Mouse (Mus musculus) hindbrain, embryonic 11.5 days (tissue): ENCODE data around the gene Gli1. TPM values are rescaled to one million over a fixed set of nuclear protein-coding genes. Genes with fewer than 3 reads are reported as not detected.

Experiments
- ATAC-seq: fragments of 200-750 bp; cut with Nextera tagmentation; 2 replicates; pipeline ENCODE4 v1.8.0; 2017; ENCODE audit warnings: mild to moderate bottlenecking, moderate TSS enrichment, moderate library complexity; ENCODE audit not compliant: low FRiP score
- DNase-seq: peaks from one replicate; pipeline ENCODE4 v3.0.0-alpha.2; 2015; ENCODE audit warnings: low spot score
- H3K27ac ChIP-seq: fragments of 300-500 bp; sonication (generic); 2 replicates; pipeline ENCODE4 v1.5.1; 2014; ENCODE audit warnings: mild to moderate bottlenecking, low read depth, low read length
- H3K27me3 ChIP-seq: fragments of 300-500 bp; sonication (generic); 2 replicates; pipeline ENCODE4 v1.6.1; 2014; ENCODE audit warnings: mild to moderate bottlenecking, low read length, moderate library complexity, mixed read lengths; ENCODE audit not compliant: control insufficient read depth, insufficient read depth
- H3K36me3 ChIP-seq: fragments of 300-500 bp; sonication (generic); 2 replicates; pipeline ENCODE4 v1.6.1; 2014; ENCODE audit warnings: mild to moderate bottlenecking, low read length, moderate library complexity, mixed read lengths; ENCODE audit not compliant: control insufficient read depth, insufficient read depth
- H3K4me1 ChIP-seq: fragments of 300-500 bp; sonication (generic); replicated peaks from 2 replicates; pipeline ENCODE4 v1.6.1; 2014; ENCODE audit warnings: low read length, mixed read lengths; ENCODE audit not compliant: control insufficient read depth, insufficient read depth
- H3K4me2 ChIP-seq: fragments of 300-500 bp; sonication (generic); replicated peaks from 2 replicates; pipeline ENCODE4 v1.6.1; 2014; ENCODE audit warnings: mild to moderate bottlenecking, low read depth, low read length
- H3K4me3 ChIP-seq: fragments of 300-500 bp; sonication (generic); 2 replicates; pipeline ENCODE4 v1.5.1; 2014; ENCODE audit warnings: low read depth, low read length
- H3K9ac ChIP-seq: fragments of 300-500 bp; sonication (generic); 2 replicates; pipeline ENCODE4 v1.6.1; 2014; ENCODE audit warnings: low read depth, low read length
- H3K9me3 ChIP-seq: fragments of 300-500 bp; sonication (generic); 2 replicates; pipeline ENCODE4 v1.6.1; 2016; ENCODE audit warnings: low read length; ENCODE audit not compliant: control insufficient read depth
- WGBS: fragments of 180-500 bp; shearing (Covaris S2); extraction: QIAGEN DNeasy Blood & Tissue Kit; methylation state at CpG from one replicate; pipeline ENCODE4 v1.1.7; 2014; 5-methylcytosine and 5-hydroxymethylcytosine counted together
- polyA plus RNA-seq: library from polyadenylated mRNA; unstranded; fragments of >200 nt; fragmentation: Nextera tagmentation; extraction: Ambion mirVana; gene quantifications from 2 replicates; pipeline ENCODE4 v1.2.1, GENCODE M21; 2014

Gene Gli1
- 3.0 and 3.2 TPM in 2 replicates for polyA plus RNA-seq

DNA sequence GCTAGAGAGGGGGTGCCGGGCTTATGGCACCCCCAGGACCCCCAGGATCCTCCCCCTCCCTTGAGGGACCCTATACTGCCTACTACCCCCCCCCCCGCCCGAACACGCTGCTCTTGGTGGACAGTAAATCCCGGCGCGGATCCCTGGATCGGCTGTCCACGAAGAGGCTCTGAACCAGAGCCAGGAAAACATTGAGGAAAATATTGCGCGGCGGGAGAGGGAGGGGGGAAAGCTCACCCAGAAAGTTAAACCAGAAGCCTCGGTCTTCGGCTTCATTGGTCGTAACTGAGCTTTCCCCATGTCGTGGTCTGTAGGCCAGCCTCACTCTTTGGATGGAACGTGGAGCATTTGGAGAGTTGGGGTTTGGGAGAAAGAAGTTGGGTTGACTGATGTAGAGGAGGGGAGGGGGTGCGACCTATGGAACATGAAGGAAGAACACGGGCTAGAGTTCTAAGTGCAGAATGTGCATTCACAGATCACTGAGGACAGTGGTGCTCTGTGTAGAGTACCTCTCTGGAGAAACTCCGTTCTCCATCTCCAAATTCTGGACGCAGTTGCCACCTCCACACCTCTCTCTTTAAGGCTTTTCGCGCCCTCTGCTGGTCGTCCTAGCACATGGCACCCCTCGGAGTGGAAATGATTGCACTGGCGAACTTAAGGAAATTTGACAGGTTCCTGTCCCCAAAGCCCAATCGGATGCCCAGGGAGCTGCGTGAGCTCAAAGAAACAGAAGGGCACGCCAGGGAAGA, at the start of gene Gli1:
Gene Gli1 (minus strand): TSS at position 84 of the 749 bp plus-strand sequence.
- peak; percentile 94 for DNase-seq
- WGBS = under 1% methylated on average over 29 of the region's 29 CpGs

DNA sequence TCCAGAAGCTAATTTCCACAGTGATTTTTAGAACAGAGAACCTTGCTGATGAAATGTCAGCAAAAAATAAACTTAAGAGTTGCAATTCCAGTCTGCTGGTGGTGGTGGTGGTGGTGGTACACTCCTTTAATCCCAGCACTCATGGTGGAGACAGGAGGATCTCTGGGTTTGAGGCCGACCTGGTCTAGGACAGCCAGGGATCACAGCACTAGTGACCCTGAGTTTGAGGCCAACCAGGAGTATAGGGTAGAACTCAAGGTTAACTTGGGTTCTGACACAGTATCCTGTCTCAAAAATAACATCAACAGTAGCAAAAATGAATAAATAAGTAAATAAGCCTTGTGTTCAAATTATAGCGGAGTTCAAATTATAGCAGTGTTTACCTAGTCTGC, 40.0 kb upstream of the Gli1 start:
- ATAC-seq (no peak), DNase-seq (no peak)
- Histone ChIP-seq H3K4me2 (peak overlapping the region; percentile 71), H3K27ac (no peak overlapping the region), H3K27me3 (no peaks in the 10 kb centered on the region), H3K9me3 (no peaks in the 10 kb centered on the region), H3K9ac (peak overlapping the region; percentile 79; the same call in 1 of the 2 replicates), H3K36me3 (no peaks in the 10 kb centered on the region), H3K4me1 (no peaks in the 10 kb centered on the region; the same call in 1 of the 2 replicates), H3K4me3 (peak overlapping the region; percentile 59)
- 61% methylated on average over 2 of the region's 2 CpGs for WGBS

More for the DNA sequence above, at the start of gene Gli1:
- ATAC-seq = no peak; the same call in 1 of the 2 replicates
- Histone ChIP-seq H3K4me1 (peaks cover 16% of the 10 kb centered on the region), H3K27me3 (peaks cover 15% of the 10 kb centered on the region), H3K9ac (peak within 1 kb of the TSS; percentile 15; the same call in 1 of the 2 replicates), H3K9me3 (no peaks in the 10 kb centered on the region), H3K27ac (0 out of 2 replicates have a peak within 1 kb of the TSS, but pooled peaks have one; percentile 4), H3K36me3 (no peaks in the 10 kb centered on the region), H3K4me3 (peak within 1 kb of the TSS; percentile 33), H3K4me2 (peak within 1 kb of the TSS; percentile 63)

- peak overlapping the region; percentile 79 for H3K9ac ChIP-seq
- H3K4me3 ChIP-seq = peak overlapping the region; percentile 59
- no peaks in the 10 kb centered on the region for H3K36me3 ChIP-seq
- peak overlapping the region; percentile 89 for H3K27ac ChIP-seq
- H3K4me2 ChIP-seq = peak overlapping the region; percentile 71
- peak; percentile 81 for DNase-seq
- ATAC-seq = peak; percentile 69
- no peaks in the 10 kb centered on the region for H3K27me3 ChIP-seq
- H3K4me1 ChIP-seq = no peaks in the 10 kb centered on the region; the same call in 1 of the 2 replicates
- WGBS = 2% methylated on average over 26 of the region's 79 CpGs
- H3K9me3 ChIP-seq = no peaks in the 10 kb centered on the region
Measured at GRCm38 (mm10) chr10:127380767-127381742, 39.3 kb upstream of the Gli1 start.

DNA sequence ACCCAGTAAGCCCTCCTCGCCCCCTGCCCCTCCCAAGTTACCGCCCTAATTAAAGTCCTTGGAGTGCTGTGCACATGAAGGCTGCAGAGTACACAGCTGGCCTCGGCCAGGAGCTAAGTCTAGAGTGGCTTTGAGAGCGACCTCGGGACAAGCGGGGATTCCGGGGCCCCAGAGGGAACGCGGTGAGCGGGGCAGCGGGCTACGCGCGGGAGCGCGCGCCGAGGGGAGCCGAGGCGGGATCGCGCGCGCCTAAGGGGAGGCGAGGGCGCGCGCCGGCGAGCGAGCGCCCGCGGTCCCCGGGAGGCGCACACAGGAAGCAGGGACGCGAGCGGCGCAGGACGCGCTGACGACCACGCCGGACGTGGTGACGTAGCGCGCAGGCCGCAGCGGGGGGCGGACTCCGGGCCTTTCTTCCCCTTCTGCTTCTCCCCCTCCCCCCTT, 38.5 kb upstream of the Gli1 start, which contains the start of gene R3hdm2:
Gene R3hdm2 (plus strand): TSS at position 77 of the 441 bp plus-strand sequence.
- H3K27me3 ChIP-seq = no peaks in the 10 kb centered on the region
- peak within 1 kb of the TSS; percentile 79 for H3K9ac ChIP-seq
- peak within 1 kb of the TSS; percentile 89 for H3K27ac ChIP-seq
- DNase-seq = peak; percentile 97
- H3K4me1 ChIP-seq = no peaks in the 10 kb centered on the region; the same call in 1 of the 2 replicates
- ATAC-seq = peak; percentile 97
- under 1% methylated on average over 38 of the region's 53 CpGs for WGBS
- no peaks in the 10 kb centered on the region for H3K9me3 ChIP-seq
- no peaks in the 10 kb centered on the region for H3K36me3 ChIP-seq
- H3K4me2 ChIP-seq = peak within 1 kb of the TSS; percentile 71
- peak within 1 kb of the TSS; percentile 59 for H3K4me3 ChIP-seq

DNA sequence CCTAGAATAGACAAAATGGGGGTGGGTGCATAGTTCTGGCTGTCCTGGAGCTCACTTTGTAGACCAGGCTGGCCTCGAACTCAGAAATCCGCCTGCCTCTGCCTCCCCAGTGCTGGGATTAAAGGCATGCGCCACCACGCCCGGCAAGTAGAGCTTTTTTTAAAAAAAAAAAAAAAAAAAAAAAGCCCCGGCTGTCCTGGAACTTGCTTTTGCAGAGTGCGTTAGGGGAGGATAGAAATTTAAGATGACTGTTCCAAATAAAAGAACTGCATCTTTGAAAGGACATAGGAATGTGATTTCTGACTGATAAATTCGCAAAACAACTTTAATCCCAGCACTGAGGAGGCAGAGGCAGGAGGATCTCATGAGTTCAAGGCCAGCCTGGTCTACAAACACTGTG, 37.9 kb upstream of the Gli1 start:
- no peak for DNase-seq
- peak overlapping the region; percentile 59 for H3K4me3 ChIP-seq

GRCm38 (mm10) chr10:127377700-127378099, 35.9 kb upstream of the Gli1 start:
- H3K4me1 ChIP-seq = no peaks in the 10 kb centered on the region; the same call in 1 of the 2 replicates
- 82% methylated on average over 3 of the region's 3 CpGs for WGBS
- no peaks in the 10 kb centered on the region for H3K9me3 ChIP-seq
- no peak for ATAC-seq
- no peak overlapping the region for H3K4me2 ChIP-seq
- no peak overlapping the region for H3K9ac ChIP-seq
- H3K4me3 ChIP-seq = no peak overlapping the region
- H3K27ac ChIP-seq = no peak overlapping the region
- DNase-seq = no peak
- H3K36me3 ChIP-seq = no peaks in the 10 kb centered on the region
- no peaks in the 10 kb centered on the region for H3K27me3 ChIP-seq

More for the DNA sequence above, 37.9 kb upstream of the Gli1 start:
- Histone ChIP-seq H3K27me3 (no peaks in the 10 kb centered on the region), H3K9me3 (no peaks in the 10 kb centered on the region), H3K36me3 (no peaks in the 10 kb centered on the region), H3K4me2 (peak overlapping the region; percentile 51), H3K9ac (peak overlapping the region; percentile 79), H3K4me1 (no peaks in the 10 kb centered on the region; the same call in 1 of the 2 replicates), H3K27ac (peak overlapping the region; percentile 89; the same call in 1 of the 2 replicates)
- WGBS = 85% methylated on average over 8 of the region's 8 CpGs
- no peak for ATAC-seq

GRCm38 (mm10) chr10:127371023-127371422, 29.2 kb upstream of the Gli1 start:
- ATAC-seq = no peak
- no peak for DNase-seq
- Histone ChIP-seq H3K9ac (no peak overlapping the region), H3K27me3 (no peaks in the 10 kb centered on the region), H3K4me2 (no peak overlapping the region), H3K36me3 (no peaks in the 10 kb centered on the region), H3K9me3 (no peaks in the 10 kb centered on the region), H3K4me1 (no peaks in the 10 kb centered on the region), H3K4me3 (no peak overlapping the region), H3K27ac (no peak overlapping the region)
- WGBS = 67% methylated on average over 2 of the region's 2 CpGs
